Mouse (Mus musculus) midbrain, embryonic 13.5 days (tissue): Measurements from ENCODE around the gene Npas2. TPM values are rescaled to one million over a fixed set of nuclear protein-coding genes. Genes with fewer than 3 reads are reported as not detected.

Experiments used
- ATAC-seq: fragments of 200-750 bp; cut with Nextera tagmentation; 2 replicates; pipeline ENCODE4 v1.8.0; 2017; ENCODE audit warnings: mild to moderate bottlenecking, moderate TSS enrichment, moderate library complexity
- H3K27ac ChIP-seq: fragments of 300-500 bp; sonication (generic); 2 replicates; pipeline ENCODE4 v1.5.1; 2015; ENCODE audit warnings: inconsistent platforms, mild to moderate bottlenecking, moderate library complexity
- H3K27me3 ChIP-seq: fragments of 300-500 bp; sonication (generic); 2 replicates; pipeline ENCODE4 v1.6.1; 2015; ENCODE audit warnings: mild to moderate bottlenecking, inconsistent platforms
- H3K36me3 ChIP-seq: fragments of 300-500 bp; sonication (generic); 2 replicates; pipeline ENCODE4 v1.6.1; 2015; ENCODE audit warnings: mild to moderate bottlenecking, inconsistent platforms
- H3K4me1 ChIP-seq: fragments of 300-500 bp; sonication (generic); replicated peaks from 2 replicates; pipeline ENCODE4 v1.6.1; 2015; ENCODE audit warnings: inconsistent platforms
- H3K4me2 ChIP-seq: fragments of 300-500 bp; sonication (generic); replicated peaks from 2 replicates; pipeline ENCODE4 v1.6.1; 2015; ENCODE audit warnings: moderate library complexity, mild to moderate bottlenecking, inconsistent platforms
- H3K4me3 ChIP-seq: fragments of 300-500 bp; sonication (generic); replicated peaks from 2 replicates; pipeline ENCODE4 v1.5.1; 2015; ENCODE audit warnings: mild to moderate bottlenecking, inconsistent platforms
- H3K9ac ChIP-seq: fragments of 300-500 bp; sonication (generic); replicated peaks from 2 replicates; pipeline ENCODE4 v1.6.1; 2015; ENCODE audit warnings: mild to moderate bottlenecking, inconsistent platforms
- H3K9me3 ChIP-seq: fragments of 300-500 bp; sonication (generic); 2 replicates; pipeline ENCODE4 v1.6.1; 2016; ENCODE audit warnings: mild to moderate bottlenecking, inconsistent platforms
- WGBS: fragments of 180-500 bp; shearing (Covaris S2); methylation state at CpG from one replicate; pipeline ENCODE4 v1.1.7; 2015; 5-methylcytosine and 5-hydroxymethylcytosine counted together
- polyA plus RNA-seq: library from polyadenylated mRNA; unstranded; fragments of >200 nt; fragmentation: Nextera tagmentation; extraction: Ambion mirVana; gene quantifications from 2 replicates; pipeline ENCODE4 v1.2.1, GENCODE M21; 2015

Gene Npas2
- polyA plus RNA-seq, 1 experiment from 2014 or later = 0.46 TPM

DNA sequence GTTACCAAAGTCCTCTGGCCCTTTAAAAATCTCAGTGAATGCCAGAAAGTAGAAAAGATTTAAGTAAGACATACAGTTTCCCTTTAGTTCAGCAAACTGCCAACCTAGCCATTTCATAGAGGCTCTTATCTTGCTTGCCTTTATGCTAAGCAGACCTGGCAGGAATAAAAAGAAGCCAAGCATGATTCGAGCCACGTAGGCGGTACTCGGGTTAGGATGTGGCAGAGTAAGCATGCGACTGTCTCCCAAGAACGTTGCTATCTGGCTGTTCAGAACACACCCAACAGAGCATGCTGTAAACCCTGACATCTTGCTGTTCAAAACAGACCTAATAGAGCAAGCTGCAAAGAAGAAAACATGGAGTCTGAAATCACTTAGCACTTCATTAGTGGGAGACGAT, 125.3 kb downstream of the Npas2 start:
- H3K4me3 ChIP-seq = no peak overlapping the region
- H3K9ac ChIP-seq = no peak overlapping the region
- no peaks in the 10 kb centered on the region for H3K36me3 ChIP-seq
- ATAC-seq = no peak
- no peak overlapping the region for H3K4me2 ChIP-seq
- WGBS = 86% methylated on average over 7 of the region's 7 CpGs
- no peaks in the 10 kb centered on the region for H3K9me3 ChIP-seq
- no peaks in the 10 kb centered on the region for H3K4me1 ChIP-seq
- H3K27me3 ChIP-seq = peaks cover 7% of the 10 kb centered on the region; the same call in 1 of the 2 replicates
- no peak overlapping the region for H3K27ac ChIP-seq

DNA sequence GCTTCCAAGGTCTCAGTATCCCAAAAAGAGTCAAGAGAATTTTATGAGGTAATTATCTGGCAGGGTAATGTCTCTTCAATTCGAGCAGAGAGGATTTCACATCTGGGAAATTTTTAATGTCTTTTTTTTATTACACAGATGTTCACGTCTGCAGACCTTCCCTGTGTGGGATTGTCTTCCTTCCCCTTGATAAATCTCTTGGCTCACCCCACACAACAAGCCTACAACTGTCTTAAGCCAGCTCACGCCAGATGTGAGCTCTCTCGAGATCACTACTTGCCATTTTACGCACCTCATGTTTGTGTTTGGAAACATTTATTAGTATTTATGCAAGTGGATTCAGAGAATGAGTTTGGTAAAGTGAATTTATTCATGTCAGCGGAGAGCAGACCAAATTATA, 128.4 kb downstream of the Npas2 start:
- WGBS = 80% methylated on average over 6 of the region's 6 CpGs
- no peaks in the 10 kb centered on the region for H3K9me3 ChIP-seq
- no peak overlapping the region for H3K4me2 ChIP-seq
- no peaks in the 10 kb centered on the region for H3K4me1 ChIP-seq
- no peak overlapping the region for H3K9ac ChIP-seq
- no peak overlapping the region for H3K4me3 ChIP-seq
- H3K27ac ChIP-seq = no peak overlapping the region
- H3K27me3 ChIP-seq = no peaks in the 10 kb centered on the region
- H3K36me3 ChIP-seq = no peaks in the 10 kb centered on the region
- ATAC-seq = no peak

DNA sequence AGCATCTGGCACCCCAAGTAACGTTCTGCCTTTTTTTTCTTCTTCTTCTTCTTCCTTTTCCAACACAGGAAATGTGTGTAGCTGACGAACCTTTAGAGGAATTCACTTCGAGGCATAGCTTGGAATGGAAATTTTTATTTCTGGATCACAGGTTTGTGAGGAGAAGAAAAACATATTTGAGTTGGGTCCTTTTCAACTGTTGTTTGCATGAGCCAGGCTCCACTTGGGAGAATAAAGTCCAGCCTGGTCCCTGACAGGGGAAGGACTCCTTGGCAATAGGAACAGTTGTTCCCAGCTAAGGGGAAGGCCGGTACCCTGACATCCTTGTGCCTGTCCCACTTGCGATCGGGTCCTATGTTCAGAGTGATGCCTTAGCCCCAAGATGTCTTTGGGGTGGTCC, 131.7 kb downstream of the Npas2 start:
- Histone ChIP-seq H3K9me3 (no peaks in the 10 kb centered on the region), H3K9ac (no peak overlapping the region), H3K4me3 (no peak overlapping the region), H3K4me1 (no peaks in the 10 kb centered on the region), H3K27ac (no peak overlapping the region), H3K27me3 (no peaks in the 10 kb centered on the region), H3K36me3 (no peaks in the 10 kb centered on the region), H3K4me2 (no peak overlapping the region)
- WGBS = 94% methylated on average over 6 of the region's 6 CpGs
- ATAC-seq = no peak

DNA sequence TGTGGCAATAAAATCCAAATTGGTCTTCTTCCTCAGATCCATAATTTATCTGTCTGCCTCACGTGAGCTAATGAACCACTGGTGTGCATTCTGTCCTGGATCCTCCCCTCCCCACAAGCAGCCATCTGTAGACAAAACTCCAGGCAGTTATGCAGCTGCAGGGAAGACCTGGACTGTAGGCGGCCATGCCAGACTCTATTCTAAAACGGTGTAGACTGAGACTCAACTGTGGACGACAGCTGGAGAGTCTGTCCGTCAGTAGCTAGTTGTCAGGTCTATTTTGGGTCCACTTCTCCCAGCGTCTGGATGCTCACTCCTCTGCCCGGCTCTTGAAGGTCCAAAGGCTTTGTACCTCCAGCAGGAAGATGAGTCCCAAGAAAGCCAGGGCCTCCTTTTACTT, 134.0 kb downstream of the Npas2 start:
- 81% methylated on average over 7 of the region's 7 CpGs for WGBS
- Histone ChIP-seq H3K36me3 (no peaks in the 10 kb centered on the region), H3K4me2 (no peak overlapping the region), H3K27ac (no peak overlapping the region), H3K4me1 (no peaks in the 10 kb centered on the region), H3K9me3 (no peaks in the 10 kb centered on the region), H3K9ac (no peak overlapping the region), H3K27me3 (no peaks in the 10 kb centered on the region), H3K4me3 (no peak overlapping the region)
- no peak for ATAC-seq

DNA sequence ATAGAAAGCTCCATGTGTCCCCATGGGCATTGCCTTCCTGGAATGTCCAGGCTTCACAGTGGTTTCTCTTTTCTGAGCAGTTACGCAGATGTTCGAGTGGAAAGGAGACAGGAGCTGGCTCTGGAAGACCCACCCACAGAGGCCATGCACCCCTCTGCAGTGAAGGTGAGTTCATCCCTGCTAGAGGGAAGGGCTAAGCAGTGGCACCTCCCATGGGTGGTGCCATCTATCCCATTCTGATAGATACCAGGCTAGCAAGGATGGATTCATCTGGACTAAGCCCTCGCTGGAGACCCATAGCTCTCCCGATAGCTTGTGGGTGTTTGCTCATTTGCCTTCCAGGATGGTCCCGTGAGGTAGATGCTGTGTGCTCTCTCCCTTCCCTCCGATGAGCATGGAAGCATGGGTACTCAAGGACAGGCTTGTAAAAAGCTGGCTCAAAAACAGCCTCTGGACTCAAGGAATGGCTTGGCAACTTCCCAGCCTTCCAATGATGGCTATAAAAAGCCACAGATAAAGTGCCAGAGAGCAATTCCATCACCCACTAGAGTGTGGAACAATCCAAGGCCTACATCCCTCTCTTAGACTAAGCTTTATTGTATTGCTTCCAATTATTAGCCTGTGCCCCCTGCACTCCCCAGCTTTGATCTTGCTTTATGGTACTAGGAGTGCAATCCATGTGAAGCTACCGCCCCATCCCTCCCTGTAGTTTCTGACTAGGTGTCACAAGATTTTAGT, 137.5 kb downstream of the Npas2 start:
- Histone ChIP-seq H3K4me2 (no peak overlapping the region), H3K36me3 (no peaks in the 10 kb centered on the region), H3K9ac (no peak overlapping the region), H3K9me3 (no peaks in the 10 kb centered on the region), H3K4me1 (no peaks in the 10 kb centered on the region), H3K4me3 (no peak overlapping the region), H3K27ac (no peak overlapping the region), H3K27me3 (0 out of 2 replicates have a peak, but pooled peaks cover 5% of the 10 kb centered on the region)
- WGBS = 88% methylated on average over 7 of the region's 7 CpGs
- ATAC-seq = no peak

DNA sequence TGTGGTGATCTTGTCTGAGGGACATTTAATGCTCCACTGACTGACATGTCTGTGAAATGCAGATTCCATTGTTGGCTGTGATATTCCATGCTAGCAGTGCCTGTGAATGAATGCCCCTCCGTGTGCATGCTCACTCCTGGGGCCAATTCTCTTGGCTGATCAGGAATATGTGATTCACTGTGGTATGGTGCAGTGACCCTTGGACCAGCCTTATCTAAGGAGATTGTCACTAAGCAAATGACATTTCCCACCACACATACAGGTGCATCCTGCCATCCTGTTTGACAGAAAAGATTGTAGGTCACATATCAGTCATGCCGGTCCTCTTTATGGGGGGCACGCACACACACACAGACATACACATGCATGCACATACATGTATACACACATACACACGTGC, 138.9 kb downstream of the Npas2 start:
- ATAC-seq = no peak
- H3K9ac ChIP-seq = no peak overlapping the region
- no peaks in the 10 kb centered on the region for H3K4me1 ChIP-seq
- H3K36me3 ChIP-seq = no peaks in the 10 kb centered on the region
- H3K27me3 ChIP-seq = 0 out of 2 replicates have a peak, but pooled peaks cover 5% of the 10 kb centered on the region
- H3K4me3 ChIP-seq = no peak overlapping the region
- H3K27ac ChIP-seq = no peak overlapping the region
- H3K4me2 ChIP-seq = no peak overlapping the region
- H3K9me3 ChIP-seq = no peaks in the 10 kb centered on the region
- WGBS = 81% methylated on average over 4 of the region's 4 CpGs

DNA sequence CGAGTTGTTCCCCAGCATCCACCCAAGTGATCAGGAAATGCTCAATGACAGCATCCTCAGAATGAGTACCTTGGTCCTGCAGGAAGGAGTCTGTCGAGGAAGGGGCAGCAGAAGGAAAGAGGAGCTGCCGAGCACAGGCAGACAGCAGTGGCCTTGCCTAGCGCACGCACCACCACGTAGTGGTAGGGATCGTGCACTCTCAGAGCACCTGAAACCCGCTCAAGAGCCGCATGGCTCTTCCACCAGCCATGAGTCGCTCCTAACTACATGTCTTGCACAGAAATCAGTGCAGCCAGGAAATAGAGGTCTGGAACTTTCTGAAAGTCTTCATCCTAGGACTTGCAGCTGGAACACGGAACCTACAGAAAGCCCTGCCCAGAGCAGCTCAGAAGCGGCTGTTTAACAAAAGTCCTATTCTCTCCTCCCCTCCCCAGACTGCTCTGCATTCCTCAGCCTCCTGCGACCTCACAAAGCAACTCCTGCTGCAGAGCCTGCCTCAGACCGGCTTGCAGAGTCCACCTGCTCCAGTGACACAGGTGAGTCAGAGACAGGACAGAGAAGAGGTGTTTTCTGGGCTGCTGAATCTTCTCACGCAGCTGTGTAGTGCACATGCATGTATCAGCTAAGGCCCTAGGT, 142.1 kb downstream of the Npas2 start:
- WGBS = 29% methylated on average over 15 of the region's 15 CpGs
- Histone ChIP-seq H3K4me1 (no peaks in the 10 kb centered on the region), H3K27me3 (0 out of 2 replicates have a peak, but pooled peaks cover 5% of the 10 kb centered on the region), H3K9me3 (no peaks in the 10 kb centered on the region), H3K36me3 (no peaks in the 10 kb centered on the region), H3K9ac (no peak overlapping the region), H3K4me2 (no peak overlapping the region), H3K27ac (no peak overlapping the region), H3K4me3 (no peak overlapping the region)
- ATAC-seq = no peak

DNA sequence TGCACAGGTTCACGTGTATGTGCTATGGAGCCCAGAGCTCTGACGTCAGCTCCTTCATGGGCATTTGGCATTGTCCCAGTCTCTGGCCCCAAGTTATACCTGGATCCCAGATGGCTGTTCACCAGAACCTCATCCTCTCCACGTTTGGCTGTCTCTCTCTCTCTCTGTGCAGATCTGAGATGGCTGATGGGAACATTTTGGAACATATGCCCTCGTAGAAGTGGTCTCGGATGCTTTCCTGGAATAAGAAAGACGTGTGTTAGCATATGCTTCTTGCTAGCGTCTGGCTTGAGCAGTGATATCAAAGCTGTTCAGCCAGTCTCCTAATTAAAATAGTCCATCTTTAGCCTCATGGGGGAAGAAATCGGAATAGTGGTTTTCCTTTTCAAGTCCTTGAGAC, 143.3 kb downstream of the Npas2 start:
- Histone ChIP-seq H3K9ac (no peak overlapping the region), H3K4me1 (no peaks in the 10 kb centered on the region), H3K27me3 (0 out of 2 replicates have a peak, but pooled peaks cover 5% of the 10 kb centered on the region), H3K4me2 (no peak overlapping the region), H3K9me3 (no peaks in the 10 kb centered on the region), H3K36me3 (no peaks in the 10 kb centered on the region), H3K27ac (no peak overlapping the region), H3K4me3 (no peak overlapping the region)
- ATAC-seq = no peak
- 86% methylated on average over 8 of the region's 8 CpGs for WGBS

DNA sequence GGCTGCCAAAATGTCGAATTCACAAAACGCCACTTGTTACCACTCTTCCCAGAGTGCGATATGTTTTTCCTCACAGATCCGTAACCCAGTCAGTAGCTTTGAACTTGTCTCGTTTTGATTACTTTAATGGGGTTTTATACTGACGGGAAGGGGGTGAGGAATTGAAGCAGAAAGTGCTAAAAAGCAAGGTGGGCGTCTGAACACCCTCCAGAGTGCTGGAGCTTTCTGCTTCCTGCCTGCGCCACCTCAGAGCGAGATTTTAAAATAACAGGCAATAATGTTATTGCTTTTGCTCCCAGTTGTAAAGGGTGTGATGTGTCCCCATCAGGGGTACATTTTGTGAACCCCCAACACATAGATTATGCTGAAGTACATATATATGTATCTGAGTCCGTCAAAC, 145.3 kb downstream of the Npas2 start:
- Histone ChIP-seq H3K4me2 (no peak overlapping the region), H3K9me3 (no peaks in the 10 kb centered on the region), H3K4me3 (no peak overlapping the region), H3K27me3 (0 out of 2 replicates have a peak, but pooled peaks cover 5% of the 10 kb centered on the region), H3K36me3 (no peaks in the 10 kb centered on the region), H3K4me1 (no peaks in the 10 kb centered on the region), H3K27ac (no peak overlapping the region), H3K9ac (no peak overlapping the region)
- WGBS = 81% methylated on average over 10 of the region's 10 CpGs
- ATAC-seq = no peak

DNA sequence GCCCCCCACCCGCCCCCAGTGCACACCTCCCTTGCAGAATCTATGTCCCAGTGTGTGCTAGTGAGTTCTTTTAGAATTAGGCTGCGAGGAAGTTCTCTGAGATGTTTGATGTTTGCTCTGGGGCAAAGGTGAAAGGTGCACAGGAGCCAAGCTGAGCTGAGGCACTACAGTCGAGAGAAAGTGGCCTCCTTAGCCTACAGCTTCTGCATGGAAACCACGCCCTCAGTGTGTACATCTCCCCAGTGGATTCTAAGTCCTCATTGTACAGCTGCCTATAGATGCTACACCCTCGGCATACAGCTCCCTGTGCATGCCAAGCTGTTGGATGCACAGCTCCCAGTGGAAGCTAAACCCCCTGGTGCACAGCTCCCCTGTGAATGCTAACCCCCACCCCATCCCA, 145.9 kb downstream of the Npas2 start:
- Histone ChIP-seq H3K27me3 (0 out of 2 replicates have a peak, but pooled peaks cover 5% of the 10 kb centered on the region), H3K9ac (no peak overlapping the region), H3K4me2 (no peak overlapping the region), H3K36me3 (no peaks in the 10 kb centered on the region), H3K4me3 (no peak overlapping the region), H3K9me3 (no peaks in the 10 kb centered on the region), H3K27ac (no peak overlapping the region), H3K4me1 (no peaks in the 10 kb centered on the region)
- 49% methylated on average over 5 of the region's 5 CpGs for WGBS
- no peak for ATAC-seq

DNA sequence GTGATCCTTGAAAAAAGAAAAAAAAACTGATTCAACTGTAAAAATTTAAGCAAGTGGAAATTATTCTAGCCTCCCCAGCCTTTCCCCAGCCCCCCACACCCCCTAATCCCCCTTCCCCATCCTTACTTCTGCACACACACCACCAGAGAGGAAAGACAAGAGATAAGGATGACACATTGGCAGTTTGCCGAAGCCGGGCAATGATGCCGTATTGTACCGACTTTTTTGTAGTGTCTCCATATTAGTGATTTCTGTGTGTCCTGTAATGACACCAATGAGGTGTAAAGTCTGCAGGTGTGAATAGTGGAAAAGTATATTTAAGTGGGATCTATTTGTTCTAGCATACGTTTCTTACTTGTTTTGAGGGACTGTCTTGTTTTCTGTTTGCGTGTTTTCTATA, 146.6 kb downstream of the Npas2 start:
- Histone ChIP-seq H3K9me3 (no peaks in the 10 kb centered on the region), H3K4me2 (no peak overlapping the region), H3K4me1 (no peaks in the 10 kb centered on the region), H3K4me3 (no peak overlapping the region), H3K9ac (no peak overlapping the region), H3K27ac (no peak overlapping the region), H3K36me3 (no peaks in the 10 kb centered on the region), H3K27me3 (no peaks in the 10 kb centered on the region)
- WGBS = 84% methylated on average over 6 of the region's 6 CpGs
- no peak for ATAC-seq

DNA sequence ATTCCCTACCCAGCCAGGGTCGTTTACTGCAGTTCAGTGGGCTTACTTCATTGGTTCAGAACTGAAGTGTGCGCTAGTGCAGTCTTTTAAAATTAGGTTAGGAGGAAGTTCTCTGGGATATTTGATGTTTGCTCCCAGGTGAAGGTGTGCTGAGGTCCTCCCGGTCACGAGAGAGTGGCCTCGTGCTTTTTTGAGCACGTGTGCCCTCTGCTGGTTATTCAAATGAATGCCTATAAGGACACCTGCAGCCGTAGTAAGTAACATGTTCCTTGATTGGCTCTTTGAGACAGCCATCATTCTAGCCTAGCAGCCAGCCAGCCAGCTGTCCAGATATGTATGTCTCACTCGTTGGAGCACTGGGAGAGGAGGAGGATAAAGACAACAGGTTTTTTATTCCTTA, 147.1 kb downstream of the Npas2 start:
- peak; percentile 62; the same call in 1 of the 2 replicates for ATAC-seq
- no peaks in the 10 kb centered on the region for H3K36me3 ChIP-seq
- H3K4me1 ChIP-seq = no peaks in the 10 kb centered on the region
- H3K4me3 ChIP-seq = no peak overlapping the region
- H3K27me3 ChIP-seq = no peaks in the 10 kb centered on the region
- H3K27ac ChIP-seq = no peak overlapping the region
- H3K9ac ChIP-seq = no peak overlapping the region
- no peaks in the 10 kb centered on the region for H3K9me3 ChIP-seq
- 22% methylated on average over 8 of the region's 8 CpGs for WGBS
- no peak overlapping the region for H3K4me2 ChIP-seq
